Mouse (Mus musculus): ENCODE data around the gene Rnf19b. TPM values are rescaled to one million over a fixed set of nuclear protein-coding genes. Genes with fewer than 3 reads are reported as not detected.
A peak's percentile ranks its signal among the peaks of the same experiment; 100 is the strongest.

Gene Rnf19b
- polyA plus RNA-seq, 1 experiment from 2014 or later = 15.6 TPM

DNA sequence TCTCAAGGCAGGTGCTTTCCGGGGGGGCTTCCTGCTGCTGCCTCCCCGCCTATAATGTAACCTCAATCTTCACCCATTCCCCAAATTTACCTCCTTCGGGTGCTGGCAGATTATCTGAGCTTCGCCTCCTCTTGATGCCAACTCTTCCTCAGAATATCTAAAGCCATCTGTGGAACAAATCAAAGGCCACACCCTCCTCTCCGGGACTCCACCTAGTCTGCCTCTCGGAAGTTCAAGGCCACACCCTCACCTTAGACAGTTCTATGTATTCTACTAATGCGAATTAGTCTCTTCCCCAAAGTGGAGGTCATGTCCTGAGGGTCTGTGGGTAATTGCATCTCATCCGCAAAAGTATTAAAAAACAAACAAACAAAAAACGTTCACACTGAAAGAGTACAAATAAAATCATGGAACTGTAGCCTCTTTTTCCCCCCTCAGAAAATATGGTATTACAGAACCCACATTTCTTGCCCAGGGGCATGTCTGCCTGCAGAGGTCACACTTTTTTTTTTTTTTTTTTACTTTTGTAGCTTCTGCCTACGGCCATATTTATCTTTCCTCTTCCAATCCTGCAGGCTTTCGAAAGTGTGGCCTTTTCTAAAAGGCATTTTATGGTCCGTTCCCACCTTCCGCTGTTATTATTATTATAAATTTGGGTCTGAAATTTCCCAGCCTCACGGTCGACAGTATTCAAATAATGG is 10.2 kb upstream of the Rnf19b start:
- 16% methylated on average over 15 of the region's 15 CpGs for WGBS
- Histone ChIP-seq H3K9ac (peak overlapping the region; percentile 74), H3K27me3 (peaks cover 50% of the 10 kb centered on the region), H3K36me3 (replicated peaks) (no peaks in the 10 kb centered on the region), H3K9me3 (no peaks in the 10 kb centered on the region), H3K4me1 (peaks cover 19% of the 10 kb centered on the region), H3K27ac (peak overlapping the region; percentile 92), H3K4me2 (peak overlapping the region; percentile 94), H3K4me3 (replicated peaks) (peak overlapping the region; percentile 55)
- ATAC-seq (ENCODE audit: low FRiP score) = no peak

DNA sequence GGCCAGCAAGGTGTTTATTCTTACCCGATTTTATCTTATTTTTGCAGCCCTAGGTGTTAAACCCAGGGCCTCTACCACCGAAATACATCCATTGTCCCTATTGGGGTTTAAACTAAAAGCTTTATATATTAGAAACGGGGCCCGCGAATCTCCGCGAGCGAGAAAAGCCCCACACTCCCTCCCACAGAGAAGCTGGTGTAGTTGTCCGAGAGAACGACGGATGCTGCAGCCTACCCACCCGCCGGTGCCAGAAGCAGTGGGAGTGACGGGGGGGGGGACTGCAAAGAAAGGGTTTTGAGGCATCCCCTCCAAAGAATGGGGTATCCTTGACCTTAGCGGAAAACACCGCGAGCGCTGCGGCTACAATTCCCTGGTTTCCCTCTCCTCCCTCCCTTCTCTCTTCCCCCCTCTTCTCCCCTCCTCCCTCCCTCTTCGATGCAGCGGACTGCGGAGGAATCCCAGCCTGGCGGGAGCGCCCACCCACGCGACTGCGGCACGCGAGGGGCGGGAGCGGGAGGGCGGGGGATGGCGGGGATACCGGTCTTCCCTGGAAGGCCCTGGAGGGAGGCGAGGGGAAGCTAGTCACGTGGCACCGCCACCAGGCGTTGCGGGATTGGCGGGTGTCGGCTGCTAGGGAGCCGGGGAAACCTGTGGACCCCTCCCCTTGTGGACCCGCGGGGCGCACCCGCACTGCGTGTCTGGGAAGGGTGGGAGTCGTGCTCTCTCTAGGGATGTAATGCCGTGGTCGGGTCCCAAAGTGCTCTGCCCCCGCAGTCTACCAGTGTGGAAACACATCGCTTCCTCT is 9.4 kb upstream of the Rnf19b start:
- H3K4me1 ChIP-seq = peaks cover 19% of the 10 kb centered on the region
- H3K27me3 ChIP-seq = peaks cover 49% of the 10 kb centered on the region
- peak overlapping the region; percentile 92 for H3K27ac ChIP-seq
- ATAC-seq (ENCODE audit: low FRiP score) = peak; percentile 94
- peak overlapping the region; percentile 55 for H3K4me3 ChIP-seq (replicated peaks)
- peak overlapping the region; percentile 94 for H3K4me2 ChIP-seq
- H3K36me3 ChIP-seq (replicated peaks) = no peaks in the 10 kb centered on the region
- H3K9me3 ChIP-seq = no peaks in the 10 kb centered on the region
- WGBS = under 1% methylated on average over 51 of the region's 52 CpGs
- peak overlapping the region; percentile 74 for H3K9ac ChIP-seq

DNA sequence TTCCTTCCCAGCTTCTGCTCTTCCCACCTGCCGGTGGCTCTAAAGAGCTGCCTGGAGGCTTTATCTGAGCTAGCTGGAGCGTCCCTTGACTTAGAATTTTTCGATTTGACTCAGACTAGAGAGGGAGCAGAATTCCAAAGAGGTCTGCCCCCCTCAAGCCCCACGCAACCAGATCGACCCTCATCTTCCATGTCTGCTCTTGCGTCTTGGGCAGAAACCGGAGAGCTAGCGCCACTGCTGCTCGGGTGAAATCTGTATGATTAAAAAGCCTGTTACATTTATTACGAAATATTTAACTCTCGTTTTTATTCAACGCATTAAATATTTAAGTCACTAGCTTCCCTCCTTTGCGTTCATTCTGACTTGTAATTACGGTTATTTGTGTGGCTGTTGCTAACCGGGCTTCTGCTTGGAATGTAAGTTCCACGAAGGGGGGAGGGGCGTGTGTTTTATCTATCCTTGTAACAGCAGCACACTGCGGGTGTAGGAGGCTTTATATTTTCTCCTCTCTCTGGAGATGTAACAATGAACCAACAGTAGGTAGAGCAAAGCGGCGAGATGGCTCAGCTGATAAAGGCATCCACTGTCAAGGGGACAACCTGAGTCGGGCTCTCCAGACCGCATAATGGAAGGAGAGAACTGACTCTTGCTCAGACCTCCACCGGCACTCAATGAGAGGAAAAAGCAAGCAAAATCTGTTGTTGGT is 8.6 kb upstream of the Rnf19b start:
- peaks cover 19% of the 10 kb centered on the region for H3K4me1 ChIP-seq
- H3K4me2 ChIP-seq = peak overlapping the region; percentile 94
- H3K27ac ChIP-seq = peak overlapping the region; percentile 92
- ATAC-seq (ENCODE audit: low FRiP score) = peak; percentile 18; the same call in 1 of the 2 replicates
- no peaks in the 10 kb centered on the region for H3K9me3 ChIP-seq
- H3K4me3 ChIP-seq (replicated peaks) = peak overlapping the region; percentile 55
- 4% methylated on average over 23 of the region's 23 CpGs for WGBS
- peaks cover 47% of the 10 kb centered on the region for H3K27me3 ChIP-seq
- H3K36me3 ChIP-seq (replicated peaks) = no peaks in the 10 kb centered on the region
- H3K9ac ChIP-seq = peak overlapping the region; percentile 74

- no peak overlapping the region for H3K4me2 ChIP-seq
- no peak overlapping the region for H3K27ac ChIP-seq
- no peak overlapping the region for H3K9ac ChIP-seq
- 80% methylated on average over 4 of the region's 4 CpGs for WGBS
- ATAC-seq (ENCODE audit: low FRiP score) = no peak
- H3K4me1 ChIP-seq = peaks cover 19% of the 10 kb centered on the region
- H3K27me3 ChIP-seq = peaks cover 47% of the 10 kb centered on the region
- no peaks in the 10 kb centered on the region for H3K36me3 ChIP-seq (replicated peaks)
- H3K9me3 ChIP-seq = no peaks in the 10 kb centered on the region
- H3K4me3 ChIP-seq (replicated peaks) = no peak overlapping the region
Observed at GRCm38 (mm10) chr4:129050365-129050764, 7.7 kb upstream of the Rnf19b start.

DNA sequence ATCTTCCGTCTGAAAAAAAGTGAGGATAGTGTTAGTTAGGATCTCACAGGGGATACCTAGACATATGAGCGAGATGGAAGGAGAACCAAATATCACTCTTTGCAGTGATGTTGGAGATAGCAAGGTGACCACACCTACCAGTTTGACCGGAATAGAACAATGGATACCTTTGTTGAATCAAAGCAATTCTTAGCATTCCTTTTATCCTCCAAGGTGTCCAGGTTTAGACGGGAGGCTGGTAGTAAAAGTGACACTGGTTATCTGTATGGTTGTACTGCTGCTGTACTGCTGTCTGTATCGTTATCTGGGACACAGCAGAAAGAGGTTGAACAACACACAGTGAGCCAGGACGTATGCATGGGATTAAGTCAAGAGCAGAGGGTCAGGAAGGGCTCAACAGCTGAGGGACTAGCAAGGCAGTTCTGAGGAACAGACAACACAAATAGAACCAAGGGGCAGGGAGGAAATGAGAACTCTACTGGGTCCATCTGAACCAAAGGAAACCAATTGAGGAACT is 7.1 kb upstream of the Rnf19b start:
- 73% methylated on average over 6 of the region's 6 CpGs for WGBS
- H3K4me2 ChIP-seq = no peak overlapping the region
- peaks cover 19% of the 10 kb centered on the region for H3K4me1 ChIP-seq
- peaks cover 41% of the 10 kb centered on the region for H3K27me3 ChIP-seq
- no peak overlapping the region for H3K9ac ChIP-seq
- H3K36me3 ChIP-seq (replicated peaks) = no peaks in the 10 kb centered on the region
- no peak for ATAC-seq (ENCODE audit: low FRiP score)
- H3K4me3 ChIP-seq (replicated peaks) = no peak overlapping the region
- no peak overlapping the region for H3K27ac ChIP-seq
- no peaks in the 10 kb centered on the region for H3K9me3 ChIP-seq

GRCm38 (mm10) chr4:129051461-129052183 is 6.4 kb upstream of the Rnf19b start:
- Histone ChIP-seq H3K27me3 (peaks cover 34% of the 10 kb centered on the region), H3K4me2 (no peak overlapping the region), H3K4me1 (peaks cover 19% of the 10 kb centered on the region), H3K36me3 (replicated peaks) (no peaks in the 10 kb centered on the region), H3K27ac (no peak overlapping the region), H3K4me3 (replicated peaks) (no peak overlapping the region), H3K9me3 (no peaks in the 10 kb centered on the region), H3K9ac (no peak overlapping the region)
- WGBS = 34% methylated on average over 11 of the region's 11 CpGs
- ATAC-seq (ENCODE audit: low FRiP score) = no peak

DNA sequence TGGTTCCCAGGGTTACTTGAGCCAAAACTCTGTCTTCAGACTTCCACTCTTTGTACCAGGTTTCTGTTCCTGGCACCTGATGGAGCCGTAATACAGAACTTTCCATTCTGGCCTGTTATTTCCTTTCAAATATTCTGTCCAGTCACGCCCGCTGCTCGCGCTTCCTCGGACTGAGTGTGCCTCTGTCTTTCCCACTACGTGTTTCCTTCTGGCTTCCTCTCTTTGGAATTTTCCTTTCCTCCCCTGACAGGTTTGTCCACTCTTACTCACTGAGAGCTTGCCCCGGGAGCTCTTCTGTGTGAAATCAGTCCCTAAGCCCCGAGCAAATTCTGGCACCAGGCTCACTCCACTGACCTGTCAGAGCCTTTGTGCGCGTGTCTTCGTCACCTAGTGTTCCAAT is 3.3 kb upstream of the Rnf19b start:
- Histone ChIP-seq H3K27ac (no peak overlapping the region), H3K27me3 (peaks cover 20% of the 10 kb centered on the region), H3K4me3 (replicated peaks) (no peak overlapping the region), H3K4me2 (no peak overlapping the region), H3K9me3 (no peaks in the 10 kb centered on the region), H3K36me3 (replicated peaks) (no peaks in the 10 kb centered on the region), H3K4me1 (peaks cover 20% of the 10 kb centered on the region), H3K9ac (no peak overlapping the region)
- no peak for ATAC-seq (ENCODE audit: low FRiP score)
- whole genome bisulfite sequencing = 88% methylated on average over 12 of the region's 12 CpGs

- Histone ChIP-seq H3K36me3 (replicated peaks) (no peaks in the 10 kb centered on the region), H3K4me3 (replicated peaks) (no peak overlapping the region), H3K4me1 (peaks cover 20% of the 10 kb centered on the region), H3K27me3 (peaks cover 12% of the 10 kb centered on the region), H3K4me2 (no peak overlapping the region), H3K9me3 (no peaks in the 10 kb centered on the region), H3K9ac (no peak overlapping the region), H3K27ac (no peak overlapping the region)
- ATAC-seq (ENCODE audit: low FRiP score) = no peak
- 93% methylated on average over 5 of the region's 5 CpGs for WGBS
Observed at GRCm38 (mm10) chr4:129055562-129055961, 2.5 kb upstream of the Rnf19b start.

DNA sequence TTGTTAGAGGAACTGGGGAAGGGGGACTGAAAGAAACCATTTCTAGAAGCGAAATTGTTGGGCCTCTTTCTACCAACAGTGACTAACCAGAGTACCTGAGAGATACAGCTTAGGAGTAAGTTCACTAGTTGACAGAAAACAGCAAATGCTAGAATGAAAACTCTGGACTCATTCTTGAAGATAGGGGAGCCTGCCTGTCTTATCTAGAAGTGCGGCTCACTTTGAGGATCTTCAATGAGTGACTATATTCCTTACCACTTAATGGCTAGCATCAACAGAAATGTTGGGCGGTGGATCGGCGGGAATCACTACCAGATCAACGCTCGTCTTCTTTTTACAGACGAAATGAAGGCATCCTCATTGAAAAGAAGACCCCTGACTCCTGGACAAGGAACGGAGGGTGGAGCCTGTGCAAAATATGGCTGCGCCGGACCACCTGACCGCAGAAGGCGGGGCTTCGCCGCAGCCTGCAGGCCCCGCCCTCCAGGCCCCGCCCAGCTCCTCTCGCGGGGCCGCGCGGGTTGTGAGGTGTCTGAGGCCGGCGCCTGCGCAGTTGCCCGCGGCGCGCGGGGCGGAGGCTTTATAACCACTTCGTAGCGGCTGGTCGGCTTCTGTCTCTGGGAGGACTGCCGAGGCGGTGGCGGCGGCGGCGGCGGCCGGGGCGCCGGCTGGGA is 401 bp upstream of the Rnf19b start:
- Histone ChIP-seq H3K4me1 (peaks cover 23% of the 10 kb centered on the region), H3K4me3 (replicated peaks) (peak overlapping the region; percentile 73), H3K9me3 (no peaks in the 10 kb centered on the region), H3K4me2 (peak overlapping the region; percentile 99), H3K9ac (peak overlapping the region; percentile 93), H3K36me3 (replicated peaks) (no peaks in the 10 kb centered on the region), H3K27ac (peak overlapping the region; percentile 94), H3K27me3 (no peaks in the 10 kb centered on the region; the same call in 1 of the 2 replicates)
- ATAC-seq (ENCODE audit: low FRiP score) = peak; percentile 96
- 5% methylated on average over 25 of the region's 44 CpGs for WGBS

DNA sequence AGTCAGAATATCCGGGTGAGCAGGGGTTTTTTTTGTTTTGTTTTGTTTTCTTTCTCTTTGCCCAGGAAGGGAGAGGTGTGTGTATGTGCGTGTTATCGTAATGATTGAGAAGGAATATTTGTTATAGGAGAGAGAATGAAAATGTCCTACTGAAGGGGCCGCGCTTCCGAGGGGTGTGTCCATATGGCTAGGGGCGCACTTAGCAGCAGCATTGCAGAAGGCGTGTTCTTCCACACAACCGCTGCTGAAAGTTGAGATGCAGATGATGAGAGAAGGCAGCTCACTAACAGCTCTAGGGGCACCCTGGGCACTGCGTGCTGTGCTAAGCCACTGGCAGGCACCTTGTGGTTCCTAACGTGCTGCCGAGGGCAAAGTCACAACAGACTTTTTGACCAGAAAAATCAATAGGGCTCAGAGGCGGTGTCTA is 1.1 kb downstream of the Rnf19b start:
- Histone ChIP-seq H3K4me3 (replicated peaks) (peak overlapping the region; percentile 73), H3K9me3 (no peaks in the 10 kb centered on the region), H3K27me3 (no peaks in the 10 kb centered on the region), H3K27ac (no peak overlapping the region), H3K9ac (peak overlapping the region; percentile 93), H3K4me2 (peak overlapping the region; percentile 99), H3K36me3 (replicated peaks) (no peaks in the 10 kb centered on the region), H3K4me1 (peaks cover 23% of the 10 kb centered on the region)
- 2% methylated on average over 13 of the region's 13 CpGs for WGBS
- ATAC-seq (ENCODE audit: low FRiP score) = no peak

- peak overlapping the region; percentile 73 for H3K4me3 ChIP-seq (replicated peaks)
- WGBS = 62% methylated on average over 4 of the region's 4 CpGs
- H3K36me3 ChIP-seq (replicated peaks) = no peaks in the 10 kb centered on the region
- no peak overlapping the region for H3K27ac ChIP-seq
- H3K27me3 ChIP-seq = no peaks in the 10 kb centered on the region
- no peak for ATAC-seq (ENCODE audit: low FRiP score)
- peak overlapping the region; percentile 93 for H3K9ac ChIP-seq
- peaks cover 23% of the 10 kb centered on the region for H3K4me1 ChIP-seq
- no peaks in the 10 kb centered on the region for H3K9me3 ChIP-seq
- peak overlapping the region; percentile 99 for H3K4me2 ChIP-seq
Observed at GRCm38 (mm10) chr4:129059922-129060321, 1.9 kb downstream of the Rnf19b start.
